Mouse (Mus musculus) olfactory bulb, adult 2 months (tissue): Measurements from ENCODE around the gene Rfc4. TPM values are rescaled to one million over a fixed set of nuclear protein-coding genes. Genes with fewer than 3 reads are reported as not detected.

ENCODE experiments used
- H3K27ac ChIP-seq: fragments of 200-500 bp; 2 replicates; pipeline ENCODE4 v1.5.1; 2012; ENCODE audit warnings: low read depth, low read length; ENCODE audit not compliant: insufficient read depth
- H3K4me1 ChIP-seq: fragments of 200-500 bp; 2 replicates; pipeline ENCODE4 v1.6.1; 2012; ENCODE audit warnings: low read length; ENCODE audit not compliant: control insufficient read depth, insufficient read depth
- H3K4me3 ChIP-seq: fragments of 200-500 bp; 2 replicates; pipeline ENCODE4 v1.5.1; 2012; ENCODE audit warnings: mild to moderate bottlenecking, low read depth, low read length, moderate library complexity; ENCODE audit not compliant: insufficient read depth
- CTCF ChIP-seq: fragments of 200-500 bp; IDR thresholded peaks from 2 replicates; pipeline ENCODE4 v1.5.1; 2012; ENCODE audit warnings: low read depth, mild to moderate bottlenecking, low read length, moderate library complexity; ENCODE audit not compliant: insufficient read depth
- POLR2A ChIP-seq: fragments of 200-500 bp; IDR thresholded peaks from 2 replicates; pipeline ENCODE4 v1.6.1; 2012; ENCODE audit warnings: mild to moderate bottlenecking, low read depth, low read length, moderate library complexity; ENCODE audit not compliant: insufficient read depth
- WGBS: fragments of 180-500 bp; shearing (Covaris S2); methylation state at CpG from one replicate; pipeline ENCODE4 v1.1.7; 2018; 5-methylcytosine and 5-hydroxymethylcytosine counted together
- polyA plus RNA-seq: library from polyadenylated mRNA; stranded (reverse); fragments of >200 nt; gene quantifications from 2 replicates; pipeline ENCODE4 v1.2.4, GENCODE M21; 2012; ENCODE audit warnings: low replicate concordance; ENCODE audit not compliant: missing spikeins, insufficient read depth, insufficient read length

Gene Rfc4
- polyA plus RNA-seq, 1 experiment = not detected

- TF ChIP-seq POLR2A = no peak
- no peak for TF ChIP-seq CTCF
- Histone ChIP-seq H3K4me3 (no peak overlapping the region), H3K4me1 (no peaks in the 10 kb centered on the region), H3K27ac (no peak overlapping the region)
- WGBS = 2% methylated on average over 5 of the region's 5 CpGs
These were observed 18.6 kb downstream of the Rfc4 start for GRCm38 (mm10) chr16:23108943-23109342.

- Histone ChIP-seq H3K4me1 (no peaks in the 10 kb centered on the region), H3K4me3 (peak overlapping the region; percentile 92), H3K27ac (peak overlapping the region; percentile 99)
- WGBS = under 1% methylated on average over 52 of the region's 52 CpGs
- TF ChIP-seq CTCF = no peak
These were observed 19.4 kb downstream of the Rfc4 start for GRCm38 (mm10) chr16:23107946-23108759.

- H3K4me3 ChIP-seq = peak within 1 kb of the TSS; percentile 92
- no peak for TF ChIP-seq CTCF
- TF ChIP-seq POLR2A = peak; percentile 85
- peak within 1 kb of the TSS; percentile 99 for H3K27ac ChIP-seq
- under 1% methylated on average over 71 of the region's 71 CpGs for WGBS
- peaks cover 3% of the 10 kb centered on the region; the same call in 1 of the 2 replicates for H3K4me1 ChIP-seq
These were observed 20.1 kb downstream of the Rfc4 start, which contains the start of gene Eif4a2 for GRCm38 (mm10) chr16:23107231-23107942. Gene Eif4a2, plus strand, starts transcription at chr16:23107444.

- TF ChIP-seq POLR2A (no peak), CTCF (no peak)
- no peak overlapping the region for H3K27ac ChIP-seq
These were observed 21.4 kb downstream of the Rfc4 start for GRCm38 (mm10) chr16:23106121-23106520.

GRCm38 (mm10) chr16:23103841-23104240 is 23.7 kb downstream of the Rfc4 start:
- no peak overlapping the region for H3K4me3 ChIP-seq
- peaks cover 8% of the 10 kb centered on the region for H3K4me1 ChIP-seq
- no peak for TF ChIP-seq CTCF
- H3K27ac ChIP-seq = no peak overlapping the region
- WGBS = 61% methylated on average over 2 of the region's 2 CpGs

More at GRCm38 (mm10) chr16:23106121-23106520, 21.4 kb downstream of the Rfc4 start:
- 85% methylated on average over 7 of the region's 7 CpGs for WGBS
- Histone ChIP-seq H3K4me1 (peaks cover 3% of the 10 kb centered on the region; the same call in 1 of the 2 replicates), H3K4me3 (no peak overlapping the region)

- TF ChIP-seq POLR2A (no peak), CTCF (no peak)
- WGBS = 44% methylated on average over 17 of the region's 17 CpGs
- Histone ChIP-seq H3K4me3 (no peak overlapping the region; the same call in 1 of the 2 replicates), H3K27ac (no peak overlapping the region), H3K4me1 (peaks cover 8% of the 10 kb centered on the region)
These were observed 24.3 kb downstream of the Rfc4 start for GRCm38 (mm10) chr16:23103038-23103745.

- Histone ChIP-seq H3K27ac (no peak overlapping the region), H3K4me3 (no peak overlapping the region; the same call in 1 of the 2 replicates), H3K4me1 (peaks cover 8% of the 10 kb centered on the region)
- WGBS = 24% methylated on average over 15 of the region's 15 CpGs
- TF ChIP-seq POLR2A = no peak
- TF ChIP-seq CTCF = no peak
These were observed 25.0 kb downstream of the Rfc4 start for GRCm38 (mm10) chr16:23102340-23103037.

- peaks cover 8% of the 10 kb centered on the region for H3K4me1 ChIP-seq
- no peak for TF ChIP-seq CTCF
- no peak for TF ChIP-seq POLR2A
- H3K4me3 ChIP-seq = no peak overlapping the region
- no peak overlapping the region for H3K27ac ChIP-seq
- WGBS = 37% methylated on average over 10 of the region's 10 CpGs
These were observed 26.9 kb downstream of the Rfc4 start for GRCm38 (mm10) chr16:23100613-23101012.
